Mouse (Mus musculus) neural tube, embryonic 11.5 days (tissue): ENCODE measurements around the gene Mapre1. TPM values are rescaled to one million over a fixed set of nuclear protein-coding genes. Genes with fewer than 3 reads are reported as not detected.
"Not testable (repeated sequence)": the region's sequence is repeated elsewhere in the genome, so short reads cannot be mapped to it uniquely, and the experiment has no call there.

Source experiments
- ATAC-seq: fragments of 200-750 bp; cut with Nextera tagmentation; 2 replicates; pipeline ENCODE4 v1.8.0; 2017; ENCODE audit warnings: moderate number of reproducible peaks, mild to moderate bottlenecking, moderate TSS enrichment, moderate library complexity; ENCODE audit not compliant: insufficient read depth, low FRiP score, low TSS enrichment
- DNase-seq: peaks from one replicate; pipeline ENCODE4 v3.0.0-alpha.2; 2015; ENCODE audit warnings: low spot score
- H3K27ac ChIP-seq: fragments of 300-500 bp; sonication (generic); 2 replicates; pipeline ENCODE4 v1.5.1; 2014; ENCODE audit warnings: low read depth, mild to moderate bottlenecking, low read length
- H3K27me3 ChIP-seq: fragments of 300-500 bp; sonication (generic); 2 replicates; pipeline ENCODE4 v1.6.1; 2014; ENCODE audit warnings: mild to moderate bottlenecking, low read length, mixed read lengths; ENCODE audit not compliant: control insufficient read depth, insufficient read depth
- H3K36me3 ChIP-seq: fragments of 300-500 bp; sonication (generic); 2 replicates; pipeline ENCODE4 v1.6.1; 2014; ENCODE audit warnings: mild to moderate bottlenecking, low read length, moderate library complexity, mixed read lengths; ENCODE audit not compliant: control insufficient read depth, insufficient read depth
- H3K4me1 ChIP-seq: fragments of 300-500 bp; sonication (generic); 2 replicates; pipeline ENCODE4 v1.6.1; 2014; ENCODE audit warnings: low read length, mixed read lengths; ENCODE audit not compliant: control insufficient read depth, insufficient read depth
- H3K4me2 ChIP-seq: fragments of 300-500 bp; sonication (generic); 2 replicates; pipeline ENCODE4 v1.6.1; 2014; ENCODE audit warnings: low read depth, mild to moderate bottlenecking, moderate library complexity
- H3K4me3 ChIP-seq: fragments of 300-500 bp; sonication (generic); 2 replicates; pipeline ENCODE4 v1.5.1; 2014; ENCODE audit warnings: low read depth, low read length
- H3K9ac ChIP-seq: fragments of 300-500 bp; sonication (generic); 2 replicates; pipeline ENCODE4 v1.6.1; 2014; ENCODE audit warnings: mild to moderate bottlenecking, low read length
- H3K9me3 ChIP-seq: fragments of 300-500 bp; sonication (generic); 2 replicates; pipeline ENCODE4 v1.6.1; 2016; ENCODE audit warnings: low read length; ENCODE audit not compliant: control insufficient read depth
- WGBS: fragments of 180-500 bp; shearing (Covaris S2); extraction: QIAGEN DNeasy Blood & Tissue Kit; methylation state at CpG from one replicate; pipeline ENCODE4 v1.1.7; 2014; 5-methylcytosine and 5-hydroxymethylcytosine counted together
- polyA plus RNA-seq: library from polyadenylated mRNA; unstranded; fragments of >200 nt; fragmentation: Nextera tagmentation; extraction: Ambion mirVana; gene quantifications from 2 replicates; pipeline ENCODE4 v1.2.1, GENCODE M21; 2014

The Mapre1 gene
- 351 and 357 TPM in 2 replicates for polyA plus RNA-seq

- 11% methylated on average over 55 of the region's 58 CpGs for WGBS
- Histone ChIP-seq H3K27ac (peak within 1 kb of the TSS; percentile 91), H3K9ac (peak within 1 kb of the TSS; percentile 92), H3K4me1 (peaks cover 14% of the 10 kb centered on the region), H3K4me3 (peak within 1 kb of the TSS; percentile 67), H3K9me3 (no peaks in the 10 kb centered on the region), H3K4me2 (peak within 1 kb of the TSS; percentile 83), H3K36me3 (no peaks in the 10 kb centered on the region), H3K27me3 (no peaks in the 10 kb centered on the region)
- DNase-seq (peak; percentile 99), ATAC-seq (peak; percentile 96)
Observed at GRCm38 (mm10) chr2:153740500-153741436, at the start of gene Mapre1. Gene Mapre1, plus strand, starts transcription at chr2:153741274.

GRCm38 (mm10) chr2:153693413-153693812 lies 47.7 kb upstream of the Mapre1 start:
- not testable (repeated sequence) for H3K9me3 ChIP-seq, H3K36me3 ChIP-seq, H3K4me1 ChIP-seq, DNase-seq, H3K4me2 ChIP-seq, ATAC-seq, H3K27me3 ChIP-seq, H3K4me3 ChIP-seq, H3K27ac ChIP-seq, H3K9ac ChIP-seq
- WGBS: 81% methylated on average over 6 of the region's 7 CpGs

GRCm38 (mm10) chr2:153694462-153695085 lies 46.5 kb upstream of the Mapre1 start:
- DNase-seq (no peak), ATAC-seq (no peak)
- Histone ChIP-seq H3K9me3 (no peaks in the 10 kb centered on the region), H3K36me3 (no peaks in the 10 kb centered on the region), H3K9ac (no peak overlapping the region), H3K4me2 (no peak overlapping the region), H3K27me3 (no peaks in the 10 kb centered on the region), H3K4me3 (no peak overlapping the region), H3K27ac (no peak overlapping the region), H3K4me1 (no peaks in the 10 kb centered on the region)
- 61% methylated on average over 19 of the region's 19 CpGs for WGBS

GRCm38 (mm10) chr2:153696352-153696751 lies 44.7 kb upstream of the Mapre1 start, which contains the start of gene Dnmt3c:
Gene Dnmt3c, plus strand, starts transcription at chr2:153696652.
- no peak within 1 kb of the TSS for H3K9ac ChIP-seq
- H3K4me1 ChIP-seq: no peaks in the 10 kb centered on the region
- H3K36me3 ChIP-seq: no peaks in the 10 kb centered on the region
- H3K4me3 ChIP-seq: no peak within 1 kb of the TSS
- no peak within 1 kb of the TSS for H3K4me2 ChIP-seq
- H3K9me3 ChIP-seq: no peaks in the 10 kb centered on the region
- DNase-seq (no peak), ATAC-seq (no peak)
- H3K27ac ChIP-seq: no peak within 1 kb of the TSS
- no peaks in the 10 kb centered on the region for H3K27me3 ChIP-seq

GRCm38 (mm10) chr2:153703389-153703788 lies 37.7 kb upstream of the Mapre1 start:
- no peak for DNase-seq
- Histone ChIP-seq H3K9ac (no peak overlapping the region), H3K27me3 (no peaks in the 10 kb centered on the region), H3K4me2 (no peak overlapping the region), H3K4me1 (no peaks in the 10 kb centered on the region), H3K9me3 (no peaks in the 10 kb centered on the region), H3K27ac (no peak overlapping the region), H3K36me3 (no peaks in the 10 kb centered on the region), H3K4me3 (no peak overlapping the region)
- 48% methylated on average over 6 of the region's 6 CpGs for WGBS
- ATAC-seq: no peak

GRCm38 (mm10) chr2:153710701-153711330 lies 30.3 kb upstream of the Mapre1 start:
- DNase-seq (no peak), ATAC-seq (no peak)
- no peaks in the 10 kb centered on the region for H3K9me3 ChIP-seq
- no peak overlapping the region for H3K4me3 ChIP-seq
- peaks cover 6% of the 10 kb centered on the region; the same call in 1 of the 2 replicates for H3K4me1 ChIP-seq
- no peaks in the 10 kb centered on the region for H3K27me3 ChIP-seq
- H3K4me2 ChIP-seq: no peak overlapping the region
- H3K36me3 ChIP-seq: no peaks in the 10 kb centered on the region
- 55% methylated on average over 8 of the region's 8 CpGs for WGBS
- no peak overlapping the region for H3K9ac ChIP-seq
- H3K27ac ChIP-seq: no peak overlapping the region

GRCm38 (mm10) chr2:153712646-153713091 lies 28.4 kb upstream of the Mapre1 start:
- Histone ChIP-seq H3K4me1 (peaks cover 6% of the 10 kb centered on the region; the same call in 1 of the 2 replicates), H3K4me2 (no peak overlapping the region), H3K27me3 (no peaks in the 10 kb centered on the region), H3K9me3 (no peaks in the 10 kb centered on the region), H3K36me3 (no peaks in the 10 kb centered on the region), H3K27ac (peak overlapping the region; percentile 80), H3K4me3 (no peak overlapping the region), H3K9ac (no peak overlapping the region)
- DNase-seq (peak; percentile 38), ATAC-seq (peak; percentile 84)
- 34% methylated on average over 3 of the region's 3 CpGs for WGBS

- no peaks in the 10 kb centered on the region for H3K9me3 ChIP-seq
- ATAC-seq (peak; percentile 93), DNase-seq (peak; percentile 63)
- no peak overlapping the region for H3K4me3 ChIP-seq
- H3K4me2 ChIP-seq: no peak overlapping the region
- no peaks in the 10 kb centered on the region for H3K36me3 ChIP-seq
- peaks cover 6% of the 10 kb centered on the region; the same call in 1 of the 2 replicates for H3K4me1 ChIP-seq
- no peaks in the 10 kb centered on the region for H3K27me3 ChIP-seq
- WGBS: 36% methylated on average over 4 of the region's 4 CpGs
- no peak overlapping the region for H3K9ac ChIP-seq
- peak overlapping the region; percentile 80 for H3K27ac ChIP-seq
Observed at GRCm38 (mm10) chr2:153713227-153713626, 27.8 kb upstream of the Mapre1 start.
